Mouse (Mus musculus) limb, embryonic 10.5 days (tissue): ENCODE data around the gene Cry2. TPM values are rescaled to one million over a fixed set of nuclear protein-coding genes. Genes with fewer than 3 reads are reported as not detected.
A peak's percentile ranks its signal among the peaks of the same experiment; 100 is the strongest.
"Not testable (repeated sequence)": the region's sequence is repeated elsewhere in the genome, so short reads cannot be mapped to it uniquely, and the experiment has no call there.

ENCODE experiments used
- DNase-seq: peaks from one replicate; pipeline ENCODE4 v3.0.0-alpha.2; 2017; ENCODE audit warnings: low spot score
- H3K27ac ChIP-seq: fragments of 300-500 bp; sonication (generic); 2 replicates; pipeline ENCODE4 v1.5.1; 2016; ENCODE audit warnings: mild to moderate bottlenecking
- H3K27me3 ChIP-seq: fragments of 300-500 bp; sonication (generic); 2 replicates; pipeline ENCODE4 v1.6.1; 2016; ENCODE audit warnings: low read depth, mild to moderate bottlenecking; ENCODE audit not compliant: poor library complexity, severe bottlenecking
- H3K36me3 ChIP-seq: fragments of 300-500 bp; sonication (generic); 2 replicates; pipeline ENCODE4 v1.6.1; 2016; ENCODE audit warnings: mild to moderate bottlenecking, moderate library complexity
- H3K4me1 ChIP-seq: fragments of 300-500 bp; sonication (generic); 2 replicates; pipeline ENCODE4 v1.6.1; 2016
- H3K4me3 ChIP-seq: fragments of 300-500 bp; sonication (generic); 2 replicates; pipeline ENCODE4 v1.5.1; 2016; ENCODE audit warnings: mild to moderate bottlenecking, moderate library complexity
- H3K9me3 ChIP-seq: fragments of 300-500 bp; sonication (generic); replicated peaks from 2 replicates; pipeline ENCODE4 v1.6.1; 2016; ENCODE audit warnings: mild to moderate bottlenecking
- WGBS: fragments of 180-500 bp; shearing (Covaris S2); methylation state at CpG from one replicate; pipeline ENCODE4 v1.1.7; 2016; 5-methylcytosine and 5-hydroxymethylcytosine counted together
- polyA plus RNA-seq: library from polyadenylated mRNA; unstranded; fragments of >200 nt; fragmentation: Nextera tagmentation; extraction: Ambion mirVana; gene quantifications from 2 replicates; pipeline ENCODE4 v1.2.1, GENCODE M21; 2016

Cry2 gene
- polyA plus RNA-seq, 1 experiment from 2014 or later = 25.2 TPM

GRCm38 (mm10) chr2:92401091-92401561 lies 32.7 kb downstream of the Cry2 start, which contains the start of gene Mapk8ip1:
Gene Mapk8ip1 (minus strand): TSS chr2:92401263.
- H3K27me3 ChIP-seq = peaks cover 35% of the 10 kb centered on the region
- WGBS = 10% methylated on average over 34 of the region's 59 CpGs
- H3K36me3 ChIP-seq = peaks cover 28% of the 10 kb centered on the region
- H3K27ac ChIP-seq = peak within 1 kb of the TSS; percentile 61
- peak; percentile 76 for DNase-seq
- H3K9me3 ChIP-seq = no peaks in the 10 kb centered on the region
- H3K4me1 ChIP-seq = peaks cover 16% of the 10 kb centered on the region
- H3K4me3 ChIP-seq = peak within 1 kb of the TSS; percentile 73

GRCm38 (mm10) chr2:92400682-92401081 lies 33.2 kb downstream of the Cry2 start:
- Histone ChIP-seq H3K9me3 (no peaks in the 10 kb centered on the region), H3K27ac (peak overlapping the region; percentile 61), H3K27me3 (peaks cover 35% of the 10 kb centered on the region), H3K4me1 (peaks cover 16% of the 10 kb centered on the region), H3K4me3 (peak overlapping the region; percentile 73), H3K36me3 (peaks cover 23% of the 10 kb centered on the region)
- WGBS = 2% methylated on average over 22 of the region's 22 CpGs
- DNase-seq = no peak

GRCm38 (mm10) chr2:92399877-92400276 lies 34.0 kb downstream of the Cry2 start:
- DNase-seq, H3K9me3 ChIP-seq, H3K27ac ChIP-seq, H3K4me3 ChIP-seq: not testable (repeated sequence)
- peaks cover 15% of the 10 kb centered on the region for H3K4me1 ChIP-seq
- WGBS = 65% methylated on average over 4 of the region's 4 CpGs
- peaks cover 35% of the 10 kb centered on the region for H3K27me3 ChIP-seq
- peaks cover 15% of the 10 kb centered on the region for H3K36me3 ChIP-seq

GRCm38 (mm10) chr2:92397436-92397835 lies 36.4 kb downstream of the Cry2 start:
- H3K4me3 ChIP-seq = no peak overlapping the region
- H3K4me1 ChIP-seq = peaks cover 28% of the 10 kb centered on the region
- no peak overlapping the region for H3K27ac ChIP-seq
- 85% methylated on average over 1 of the region's 1 CpGs for WGBS
- no peak for DNase-seq
- no peaks in the 10 kb centered on the region for H3K36me3 ChIP-seq
- no peaks in the 10 kb centered on the region for H3K9me3 ChIP-seq
- peaks cover 48% of the 10 kb centered on the region for H3K27me3 ChIP-seq

- WGBS = 91% methylated on average over 3 of the region's 3 CpGs
- H3K4me1 ChIP-seq = peaks cover 37% of the 10 kb centered on the region
- H3K27me3 ChIP-seq = peaks cover 38% of the 10 kb centered on the region
- H3K27ac ChIP-seq = no peak overlapping the region
- no peak overlapping the region for H3K4me3 ChIP-seq
- DNase-seq = no peak
- H3K36me3 ChIP-seq = no peaks in the 10 kb centered on the region
- no peaks in the 10 kb centered on the region for H3K9me3 ChIP-seq
These were observed 38.3 kb downstream of the Cry2 start for GRCm38 (mm10) chr2:92395535-92395934.

- peaks cover 64% of the 10 kb centered on the region for H3K4me1 ChIP-seq
- H3K27me3 ChIP-seq = peaks cover 24% of the 10 kb centered on the region
- peak; percentile 86 for DNase-seq
- H3K36me3 ChIP-seq = peaks cover 5% of the 10 kb centered on the region
- H3K27ac ChIP-seq = peak overlapping the region; percentile 89
- H3K9me3 ChIP-seq = no peaks in the 10 kb centered on the region
- 3% methylated on average over 26 of the region's 26 CpGs for WGBS
- peak overlapping the region; percentile 58 for H3K4me3 ChIP-seq
These were observed 41.3 kb downstream of the Cry2 start for GRCm38 (mm10) chr2:92392318-92393264.

- Histone ChIP-seq H3K9me3 (no peaks in the 10 kb centered on the region), H3K27me3 (peaks cover 21% of the 10 kb centered on the region), H3K27ac (peak overlapping the region; percentile 89), H3K4me3 (peak overlapping the region; percentile 58), H3K36me3 (peaks cover 12% of the 10 kb centered on the region), H3K4me1 (peaks cover 65% of the 10 kb centered on the region)
- WGBS = 24% methylated on average over 11 of the region's 11 CpGs
- DNase-seq = no peak
These were observed 42.0 kb downstream of the Cry2 start for GRCm38 (mm10) chr2:92391703-92392317.

- Histone ChIP-seq H3K4me1 (peaks cover 65% of the 10 kb centered on the region), H3K9me3 (no peaks in the 10 kb centered on the region), H3K4me3 (peak overlapping the region; percentile 58), H3K36me3 (peaks cover 19% of the 10 kb centered on the region), H3K27ac (peak overlapping the region; percentile 89; the same call in 1 of the 2 replicates), H3K27me3 (peaks cover 18% of the 10 kb centered on the region)
- 91% methylated on average over 8 of the region's 8 CpGs for WGBS
- no peak for DNase-seq
These were observed 42.7 kb downstream of the Cry2 start for GRCm38 (mm10) chr2:92391116-92391515.

- Histone ChIP-seq H3K27me3 (peaks cover 18% of the 10 kb centered on the region), H3K36me3 (peaks cover 27% of the 10 kb centered on the region), H3K4me1 (peaks cover 65% of the 10 kb centered on the region), H3K4me3 (no peak overlapping the region), H3K9me3 (no peaks in the 10 kb centered on the region), H3K27ac (peak overlapping the region; percentile 10; the same call in 1 of the 2 replicates)
- WGBS = 83% methylated on average over 6 of the region's 6 CpGs
- DNase-seq = no peak
These were observed 43.5 kb downstream of the Cry2 start for GRCm38 (mm10) chr2:92390206-92390930.

- peak overlapping the region; percentile 91 for H3K27ac ChIP-seq
- H3K36me3 ChIP-seq = peaks cover 34% of the 10 kb centered on the region
- H3K4me1 ChIP-seq = peaks cover 65% of the 10 kb centered on the region
- DNase-seq = no peak
- 6% methylated on average over 10 of the region's 10 CpGs for whole genome bisulfite sequencing
- no peaks in the 10 kb centered on the region for H3K9me3 ChIP-seq
- H3K27me3 ChIP-seq = peaks cover 18% of the 10 kb centered on the region
- peak overlapping the region; percentile 66 for H3K4me3 ChIP-seq
These were observed 44.2 kb downstream of the Cry2 start for GRCm38 (mm10) chr2:92389645-92390044.

- Histone ChIP-seq H3K4me1 (peaks cover 62% of the 10 kb centered on the region), H3K36me3 (peaks cover 40% of the 10 kb centered on the region), H3K27me3 (peaks cover 18% of the 10 kb centered on the region), H3K9me3 (no peaks in the 10 kb centered on the region), H3K27ac (peak overlapping the region; percentile 91), H3K4me3 (peak overlapping the region; percentile 66)
- under 1% methylated on average over 62 of the region's 62 CpGs for WGBS
- DNase-seq = peak; percentile 94
These were observed 44.8 kb downstream of the Cry2 start for GRCm38 (mm10) chr2:92388891-92389641.

- 69% methylated on average over 3 of the region's 3 CpGs for WGBS
- peaks cover 10% of the 10 kb centered on the region for H3K27me3 ChIP-seq
- H3K36me3 ChIP-seq = peaks cover 49% of the 10 kb centered on the region
- peak overlapping the region; percentile 91; the same call in 1 of the 2 replicates for H3K27ac ChIP-seq
- peaks cover 56% of the 10 kb centered on the region for H3K4me1 ChIP-seq
- no peaks in the 10 kb centered on the region for H3K9me3 ChIP-seq
- DNase-seq = no peak
- H3K4me3 ChIP-seq = peak overlapping the region; percentile 66
These were observed 45.7 kb downstream of the Cry2 start for GRCm38 (mm10) chr2:92388081-92388517.
